Mouse (Mus musculus): ENCODE data around the gene Gm10065. TPM values are rescaled to one million over a fixed set of nuclear protein-coding genes. Genes with fewer than 3 reads are reported as not detected.
"Not testable (repeated sequence)": the region's sequence is repeated elsewhere in the genome, so short reads cannot be mapped to it uniquely, and the experiment has no call there.

Gm10065 gene
- total RNA-seq (2021) (not detected), polyA plus RNA-seq (2012; rRNA removed) (1.4 TPM in 1 of 2 replicates, not detected in the other)
- long read RNA-seq = 0 reads

- DNase-seq = peak; percentile 75
Measured at GRCm38 (mm10) chr13:21478759-21479670, at the start of gene Gm10065, which contains the start of gene Zkscan4. TSS of gene Gm10065 (minus strand) at chr13:21479441. TSS of gene Zkscan4 (plus strand) at chr13:21478907.

- peak; percentile 95 for DNase-seq
Measured at GRCm38 (mm10) chr13:21506221-21506649, 27.0 kb upstream of the Gm10065 start.

GRCm38 (mm10) chr13:21502296-21502695 is 23.1 kb upstream of the Gm10065 start:
- no peak for DNase-seq

GRCm38 (mm10) chr13:21501182-21501581 is 21.9 kb upstream of the Gm10065 start, which contains the start of gene Gm11273:
TSS of gene Gm11273 (minus strand) at chr13:21501418.
- DNase-seq = not testable (repeated sequence)

- DNase-seq = peak; percentile 11
Measured at GRCm38 (mm10) chr13:21495080-21495479, 15.8 kb upstream of the Gm10065 start, which contains the start of gene AK157302. TSS of gene AK157302 (plus strand) at chr13:21495223.

DNA sequence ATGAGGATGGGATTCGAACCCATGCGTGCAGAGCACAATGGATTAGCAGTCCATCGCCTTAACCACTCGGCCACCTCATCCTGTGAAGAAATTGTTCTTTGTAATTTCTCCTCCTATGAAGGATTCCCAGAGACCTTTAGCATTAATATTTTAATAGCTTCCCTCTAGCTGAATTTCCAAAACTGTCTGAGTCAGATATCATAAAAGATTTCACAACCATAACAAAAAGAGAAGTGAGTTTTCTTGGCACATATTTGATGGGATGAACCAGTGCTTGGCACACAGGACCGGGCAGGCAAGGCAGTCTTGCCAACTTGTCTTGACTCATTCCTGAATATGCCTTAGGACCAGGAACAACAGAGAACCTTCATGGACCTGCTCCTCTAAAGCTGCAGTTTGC is 13.6 kb upstream of the Gm10065 start:
- DNase-seq = peak; percentile 50

- no peak for DNase-seq
Measured at GRCm38 (mm10) chr13:21486881-21487280, 7.6 kb upstream of the Gm10065 start.

DNA sequence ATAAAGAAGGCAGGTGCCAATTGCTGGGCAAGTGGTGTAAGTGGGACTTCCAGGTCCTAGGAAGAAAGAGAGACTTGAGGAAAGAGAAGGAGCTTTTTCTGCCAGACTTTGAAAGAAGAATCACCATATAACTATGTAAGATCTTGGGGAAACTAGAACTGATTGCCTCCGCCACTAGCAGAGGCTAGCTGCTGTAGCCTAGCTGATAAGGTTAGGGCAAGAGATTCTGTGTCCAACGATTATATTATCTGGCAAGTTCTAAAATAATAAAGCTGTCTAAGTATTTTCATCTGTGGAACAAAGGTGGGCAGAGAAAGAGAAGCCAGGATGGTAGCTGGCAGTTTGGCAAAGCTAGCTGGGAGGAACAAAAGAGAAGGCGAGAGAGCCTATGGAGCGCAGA is 6.8 kb downstream of the Gm10065 start:
- no peak for DNase-seq

- no peak for DNase-seq
Measured at GRCm38 (mm10) chr13:21469097-21469496, 10.1 kb downstream of the Gm10065 start.

GRCm38 (mm10) chr13:21468061-21469019 is 10.9 kb downstream of the Gm10065 start, which contains the start of gene Nkapl:
TSS of gene Nkapl (minus strand) at chr13:21468509.
- peak; percentile 92 for DNase-seq

DNA sequence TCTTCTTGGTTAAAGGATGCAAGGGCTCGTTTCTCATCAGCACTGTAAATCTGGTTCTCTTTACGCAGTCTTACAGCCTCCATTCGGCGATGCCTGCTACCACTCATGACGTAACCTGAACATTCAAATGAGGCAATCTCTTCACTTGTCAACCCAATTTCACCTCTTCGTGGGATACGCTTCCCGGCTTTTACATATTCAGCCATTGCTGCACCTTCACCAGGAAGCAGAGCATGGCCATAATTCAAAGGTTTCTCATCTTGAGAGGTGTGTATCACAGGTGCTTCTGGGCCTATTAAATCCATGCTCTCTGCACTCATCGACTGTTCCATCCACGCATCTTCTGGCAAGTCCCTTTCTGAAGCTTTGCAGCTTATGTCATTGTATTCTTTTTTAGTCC is 11.9 kb downstream of the Gm10065 start:
- no peak for DNase-seq

DNA sequence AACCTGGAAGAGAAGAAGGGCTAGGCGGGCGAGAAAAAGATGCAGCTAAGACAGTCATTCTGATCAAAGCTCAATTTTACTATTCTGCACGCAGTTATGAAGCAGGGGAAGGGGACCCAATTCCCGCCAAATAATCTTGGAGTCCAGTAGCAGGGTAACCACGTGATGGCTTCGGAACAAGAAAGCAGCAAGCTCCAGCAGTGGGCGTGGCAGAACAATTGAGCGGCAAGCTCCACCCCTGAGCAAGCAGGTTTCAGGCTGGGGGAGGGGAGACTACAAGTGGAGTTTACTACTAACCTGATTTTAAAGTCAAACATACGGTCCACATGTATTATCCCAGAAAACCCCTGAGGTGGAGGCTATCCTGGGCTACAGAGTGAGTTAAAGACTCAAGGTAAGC is 16.7 kb downstream of the Gm10065 start:
- not testable (repeated sequence) for DNase-seq

DNA sequence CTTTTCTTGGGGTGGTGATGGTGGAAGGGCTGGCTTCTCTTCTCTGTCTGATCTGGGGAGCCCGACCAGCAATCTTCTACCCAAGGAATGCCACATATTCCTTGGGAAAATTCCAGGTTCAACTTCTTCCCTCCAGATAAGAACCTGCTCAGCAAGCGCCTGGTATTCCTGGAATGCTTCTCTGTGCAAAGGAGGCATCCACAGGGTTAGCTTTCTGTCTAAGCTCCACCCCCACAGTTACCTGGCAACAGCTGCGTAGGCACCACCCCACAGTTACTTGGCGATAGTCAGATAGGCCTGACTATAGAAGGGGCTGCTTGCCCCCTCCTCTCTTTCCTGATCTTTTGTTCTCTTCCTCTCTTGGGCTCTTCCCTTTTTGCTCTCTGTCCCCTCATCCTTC is 22.9 kb downstream of the Gm10065 start:
- no peak for DNase-seq

DNA sequence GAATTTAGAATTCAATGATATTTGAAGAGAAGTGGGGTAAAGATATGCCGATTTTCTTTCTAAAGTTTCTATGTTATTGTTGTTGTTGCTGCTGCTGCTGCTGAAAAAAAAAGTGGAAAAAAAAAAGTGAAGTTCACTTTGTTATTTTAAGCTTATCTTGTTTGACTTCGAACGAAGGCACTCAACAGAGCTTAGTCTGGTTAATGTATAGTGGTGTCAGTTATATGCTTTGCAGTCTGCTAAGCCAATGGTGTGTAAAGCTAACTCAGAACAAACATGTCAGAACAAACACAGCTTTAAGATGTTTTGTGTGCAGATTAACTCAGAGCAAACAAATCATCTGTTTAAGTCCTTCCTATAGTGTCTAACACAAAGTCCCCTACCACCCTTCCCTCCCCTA is 25.1 kb downstream of the Gm10065 start:
- no peak for DNase-seq

DNA sequence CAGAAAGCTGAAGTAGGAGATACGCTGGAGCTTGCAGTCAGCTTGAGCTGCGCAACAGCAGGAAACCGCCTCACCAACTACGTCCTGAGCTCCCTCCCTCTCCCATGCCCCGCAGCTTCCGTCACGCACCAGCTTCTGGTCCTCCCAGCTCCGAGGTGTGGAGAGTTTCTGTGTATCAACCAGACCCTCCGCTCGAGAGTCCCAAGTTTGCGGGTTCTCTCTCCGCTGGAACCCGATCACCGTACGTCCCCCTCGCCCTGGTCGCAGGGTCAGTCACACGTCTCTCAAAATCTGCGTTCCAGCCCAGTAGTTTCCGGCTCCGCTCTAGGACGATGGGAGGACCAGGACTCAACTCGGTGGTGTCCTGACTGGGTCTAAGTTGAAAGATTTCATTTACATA is 25.8 kb downstream of the Gm10065 start, which contains the start of gene Zscan26:
Gene Zscan26, minus strand, starts transcription at position 282 of the 400 bp plus-strand sequence.
- peak; percentile 92 for DNase-seq

DNA sequence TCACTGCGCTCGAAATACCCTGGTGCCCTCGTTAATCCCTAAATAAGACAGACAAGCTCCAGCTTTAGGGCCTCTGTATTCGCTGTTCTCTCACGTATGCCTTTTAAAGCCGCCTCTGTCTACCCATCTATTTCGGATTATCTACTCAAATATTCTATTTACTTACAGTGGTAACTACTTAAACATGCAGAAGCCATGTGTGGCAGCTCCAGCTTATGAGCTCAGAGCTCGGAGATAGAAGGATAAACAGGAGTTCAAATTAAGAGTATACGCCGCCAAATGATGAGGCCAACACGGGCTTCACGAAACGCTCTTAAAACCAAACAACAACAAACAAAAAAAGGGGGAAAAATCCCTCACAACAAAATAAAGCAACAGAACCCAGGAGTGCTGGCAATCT is 26.2 kb downstream of the Gm10065 start:
- no peak for DNase-seq

DNA sequence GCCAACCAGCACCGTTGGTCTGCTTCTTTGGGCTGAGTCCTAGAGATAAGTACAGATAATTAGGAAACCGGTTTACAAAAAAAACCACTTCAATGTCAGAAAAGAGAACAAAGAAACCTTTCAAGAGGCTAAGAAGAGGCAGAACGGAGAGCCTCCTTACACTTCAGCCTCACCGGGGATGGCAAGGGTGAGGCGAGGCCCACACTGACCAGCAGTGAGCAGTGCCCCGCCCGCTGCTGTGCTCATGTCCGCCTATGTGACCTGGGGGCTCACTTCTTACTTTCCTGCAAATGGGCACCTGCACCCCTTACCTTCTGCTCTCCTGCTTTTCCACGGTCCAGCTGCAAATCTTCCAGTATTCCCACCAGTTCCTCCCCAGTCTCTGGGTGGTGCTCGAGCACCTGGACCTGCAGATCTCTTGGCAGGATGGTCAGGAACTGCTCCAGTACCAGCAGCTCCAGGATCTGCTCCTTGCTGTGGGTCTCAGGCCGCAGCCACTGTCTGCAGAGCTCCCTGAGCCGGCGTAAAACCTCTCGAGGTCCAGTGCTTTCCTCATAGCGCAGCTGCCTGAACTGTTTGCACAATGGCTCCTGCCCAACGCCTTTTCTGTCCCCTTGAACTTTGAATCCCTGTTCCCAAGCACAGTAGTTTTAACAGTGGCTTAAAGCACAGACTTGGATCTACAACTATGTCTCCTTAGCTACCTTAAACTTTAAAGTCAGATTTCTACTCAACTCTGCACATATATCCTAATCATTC is 31.2 kb downstream of the Gm10065 start:
- no peak for DNase-seq

- no peak for DNase-seq
Measured at GRCm38 (mm10) chr13:21446796-21447195, 32.4 kb downstream of the Gm10065 start.

DNA sequence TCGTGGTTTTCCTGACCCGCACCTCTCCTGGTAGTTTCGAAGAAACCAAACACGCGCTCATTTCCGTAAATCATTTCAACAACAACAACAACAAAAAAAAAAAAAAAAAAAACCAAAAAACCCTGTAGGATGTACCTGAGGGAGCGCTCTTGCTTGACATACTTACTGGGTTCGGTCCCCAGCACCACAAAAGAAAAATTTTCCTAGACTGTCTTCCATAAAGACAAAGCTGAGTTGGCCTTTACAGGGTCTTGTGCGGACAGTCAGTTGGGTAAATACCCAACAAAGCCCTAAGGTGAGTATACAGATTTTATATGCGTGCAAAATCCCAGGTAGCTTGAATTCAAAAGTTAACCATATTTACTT is 38.1 kb downstream of the Gm10065 start:
- no peak for DNase-seq

DNA sequence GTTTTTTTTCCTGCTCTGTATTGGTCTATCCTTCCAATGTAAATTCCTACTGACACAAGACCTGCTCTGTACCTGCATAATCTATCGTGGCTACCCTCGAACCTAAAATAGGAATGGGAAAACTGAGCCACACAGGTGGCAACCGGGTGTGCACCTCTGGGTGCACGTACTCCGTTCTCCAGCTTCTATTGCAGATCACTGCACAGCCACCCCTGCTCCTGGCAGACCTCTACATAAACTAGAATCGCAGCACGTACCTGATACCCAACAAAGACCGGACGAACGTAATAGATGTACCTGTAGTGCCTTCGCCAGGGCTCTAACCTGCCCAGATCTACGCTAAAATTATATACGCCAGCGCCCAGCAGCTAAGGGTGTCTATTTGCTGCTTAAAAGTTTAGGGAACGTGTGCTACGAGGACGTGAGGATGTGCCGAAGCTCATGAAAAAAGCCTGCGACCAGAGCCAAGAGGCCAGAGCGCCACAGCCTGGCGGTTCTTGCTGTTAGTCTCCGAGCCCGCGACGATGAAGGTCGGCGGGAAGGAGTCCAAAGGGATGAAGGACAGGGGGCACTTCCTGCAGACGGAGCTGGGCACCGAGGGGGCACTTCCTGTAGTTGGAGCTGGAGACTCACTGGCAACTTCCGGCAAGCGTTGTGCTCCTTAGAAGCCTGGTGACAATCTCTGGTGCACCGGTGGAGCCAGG is 38.6 kb downstream of the Gm10065 start, which contains the start of gene Pgbd1:
Gene Pgbd1, minus strand, starts transcription at position 556 of the 704 bp plus-strand sequence.
- DNase-seq = peak; percentile 86

Measured in adrenal gland, adult 2 months (tissue).